Mouse (Mus musculus) kidney, adult 11 months (tissue): ENCODE results near the gene Asgr2.
"Not testable (repeated sequence)": the region's sequence is repeated elsewhere in the genome, so short reads cannot be mapped to it uniquely, and the experiment has no call there.

ENCODE experiments used
- DNase-seq: peaks from one replicate; pipeline ENCODE4 v3.0.0; 2022

Gene Asgr2

DNA sequence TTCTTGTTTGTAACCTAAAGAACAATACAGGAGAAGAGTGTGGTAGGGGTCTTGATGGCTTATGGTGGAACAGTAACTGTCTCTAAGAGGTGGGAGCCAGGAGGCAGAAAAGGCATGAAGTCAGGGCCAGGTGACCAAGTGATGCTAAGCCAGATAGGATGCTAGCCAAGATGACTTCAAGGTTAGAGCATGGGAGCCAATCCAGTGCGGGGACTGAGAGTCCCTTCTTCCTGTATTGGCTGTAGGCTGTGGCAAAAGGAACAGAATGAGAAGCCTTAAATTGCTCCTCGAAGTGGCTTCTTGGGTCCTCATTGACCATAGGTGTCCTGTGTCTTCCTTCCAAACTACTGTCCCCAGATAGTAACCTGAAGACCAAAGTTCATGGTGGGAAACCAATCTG is 6.7 kb downstream of the Asgr2 start:
- DNase-seq = no peak

DNA sequence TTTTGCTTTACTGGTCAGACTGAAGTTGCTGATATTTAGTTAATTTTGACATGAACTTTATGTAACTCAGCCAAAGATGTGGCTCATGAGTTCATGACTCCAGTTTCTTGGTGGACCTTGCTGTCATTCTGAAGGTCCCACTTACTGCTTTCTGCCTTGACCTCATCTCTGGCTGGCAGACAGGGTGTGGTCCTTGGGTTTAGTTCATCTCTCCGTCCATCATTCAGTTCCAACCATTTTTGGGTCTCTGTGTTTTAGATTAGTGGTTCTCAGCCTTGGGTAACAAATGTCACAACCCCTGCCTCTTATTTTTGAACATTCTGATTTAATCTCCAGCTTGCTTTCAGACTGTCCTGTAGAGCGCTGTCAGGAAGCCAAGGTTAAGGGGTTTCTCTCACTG is 7.4 kb downstream of the Asgr2 start:
- no peak for DNase-seq

- no peak for DNase-seq
Measured at GRCm38 (mm10) chr11:70103701-70104315, 11.4 kb downstream of the Asgr2 start.

GRCm38 (mm10) chr11:70107085-70107484 is 14.6 kb downstream of the Asgr2 start:
- no peak for DNase-seq

DNA sequence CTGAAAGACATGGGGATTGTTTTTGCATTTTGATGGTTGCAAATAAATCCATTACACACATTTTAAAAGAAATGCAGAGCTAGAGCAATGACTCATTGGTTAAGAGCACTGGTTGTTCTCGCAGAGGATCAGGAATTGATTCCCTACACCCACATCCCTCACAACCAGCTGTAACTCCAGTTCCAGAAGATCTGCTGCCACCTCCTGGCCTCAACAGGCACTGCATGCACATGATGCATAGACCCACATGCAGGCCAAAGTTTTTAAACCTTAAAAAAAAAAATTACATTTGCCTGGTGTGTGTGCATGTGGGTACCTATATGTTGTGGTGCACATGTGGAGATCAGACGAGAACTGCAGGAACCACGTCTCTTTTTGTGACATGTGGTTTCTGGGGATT is 17.7 kb downstream of the Asgr2 start:
- DNase-seq = peak; percentile 15

- no peak for DNase-seq
Measured at GRCm38 (mm10) chr11:70114562-70114961, 22.1 kb downstream of the Asgr2 start.

GRCm38 (mm10) chr11:70115901-70116300 is 23.5 kb downstream of the Asgr2 start:
- no peak for DNase-seq

DNA sequence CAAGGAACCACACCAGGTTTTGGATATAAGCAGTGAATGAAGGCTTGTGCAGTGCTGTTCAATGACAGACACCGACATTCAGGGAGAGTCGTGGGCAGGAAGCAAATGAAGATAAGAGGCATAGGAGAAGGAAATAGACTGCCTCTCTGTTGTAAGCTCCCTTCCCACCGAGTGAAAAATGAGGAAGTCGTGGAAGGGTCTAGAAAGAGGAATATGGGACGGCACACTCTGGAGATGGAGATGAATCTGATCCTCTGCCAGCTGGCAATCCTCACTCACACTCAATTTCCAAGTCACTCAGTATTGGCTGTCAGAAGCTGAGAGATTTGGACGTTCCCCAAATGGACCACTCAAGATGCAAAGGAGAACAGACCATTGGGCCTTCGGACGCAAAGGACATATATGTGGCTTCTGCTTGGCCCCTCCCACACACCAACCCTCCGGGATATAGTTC is 37.5 kb downstream of the Asgr2 start, which contains the start of gene Mgl2:
Gene Mgl2 (plus strand): TSS at position 404 of the 454 bp plus-strand sequence.
- DNase-seq = no peak

DNA sequence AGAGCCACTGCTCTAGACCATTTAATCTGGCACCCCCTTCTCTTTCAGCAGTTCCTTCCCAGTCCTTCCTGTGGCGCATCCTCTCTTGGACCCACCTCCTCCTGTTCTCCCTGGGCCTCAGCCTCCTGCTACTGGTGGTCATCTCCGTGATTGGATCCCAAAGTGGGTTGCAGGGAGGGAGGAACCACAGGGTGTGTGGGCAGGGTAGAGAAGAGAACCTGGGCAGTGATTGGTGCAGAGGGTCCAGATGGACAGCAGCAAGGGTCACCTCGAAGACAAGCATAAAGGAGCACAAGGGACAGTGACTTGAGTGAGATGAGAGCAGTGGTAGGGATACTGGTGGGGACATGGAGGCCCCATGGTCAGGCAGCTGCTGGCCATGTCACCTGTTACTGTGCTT is 42.6 kb downstream of the Asgr2 start:
- DNase-seq = not testable (repeated sequence)

- not testable (repeated sequence) for DNase-seq
Measured at GRCm38 (mm10) chr11:70135925-70136324, 43.5 kb downstream of the Asgr2 start.

- no peak for DNase-seq
Measured at GRCm38 (mm10) chr11:70139171-70139570, 46.7 kb downstream of the Asgr2 start.

GRCm38 (mm10) chr11:70151072-70151471 is 58.6 kb downstream of the Asgr2 start:
- DNase-seq = peak; percentile 51
